Mouse (Mus musculus) lung, postnatal 0 days (tissue): ENCODE data around the gene Rbfox2.

Experiments used
- CTCF ChIP-seq: IDR thresholded peaks from 2 replicates; pipeline ENCODE4 v1.5.1; 2016; ENCODE audit warnings: antibody characterized with exemption, mild to moderate bottlenecking
- EP300 ChIP-seq: IDR thresholded peaks from 2 replicates; pipeline ENCODE4 v1.6.1; 2016; ENCODE audit warnings: antibody characterized with exemption, mild to moderate bottlenecking, control low read depth

DNA sequence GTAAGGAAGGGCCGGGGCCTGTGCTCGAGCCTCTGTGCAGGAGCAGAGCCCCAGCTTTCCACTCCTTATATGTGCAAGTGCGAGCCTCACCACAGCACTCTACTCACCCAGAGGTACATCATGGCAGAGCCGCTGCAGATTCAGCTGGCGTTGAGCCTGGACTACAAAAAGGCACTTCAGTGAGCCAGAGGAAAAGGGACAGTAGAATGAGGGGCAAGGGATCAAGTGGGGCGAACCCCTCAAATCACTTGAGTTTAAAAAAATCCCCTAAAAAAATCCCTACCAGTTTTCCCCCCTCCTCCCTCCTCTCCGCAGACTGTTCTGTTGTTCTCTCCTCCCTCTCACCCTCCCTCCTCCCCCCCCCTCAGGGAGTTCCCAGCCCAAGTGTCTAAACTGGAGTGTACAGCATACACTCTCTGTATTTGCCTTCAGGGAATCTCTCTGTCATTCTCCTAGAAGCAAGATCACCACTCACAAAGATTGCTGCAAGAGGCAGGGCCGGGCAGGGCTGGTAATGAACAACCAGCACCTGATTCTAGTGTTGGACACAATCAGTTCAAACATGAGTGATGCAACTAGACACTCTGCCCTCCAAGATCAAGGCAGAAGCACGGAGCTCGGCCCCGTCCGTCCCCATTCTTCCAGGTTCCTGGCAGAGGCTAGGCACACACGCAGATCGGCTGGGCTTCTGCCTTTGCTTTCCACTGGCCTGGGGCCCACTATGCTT lies 103.4 kb downstream of the Rbfox2 start:
- TF ChIP-seq CTCF, result no peak
- TF ChIP-seq EP300, result no peak
